Mouse (Mus musculus): ENCODE measurements around the gene Ezh1.

Gene Ezh1

DNA sequence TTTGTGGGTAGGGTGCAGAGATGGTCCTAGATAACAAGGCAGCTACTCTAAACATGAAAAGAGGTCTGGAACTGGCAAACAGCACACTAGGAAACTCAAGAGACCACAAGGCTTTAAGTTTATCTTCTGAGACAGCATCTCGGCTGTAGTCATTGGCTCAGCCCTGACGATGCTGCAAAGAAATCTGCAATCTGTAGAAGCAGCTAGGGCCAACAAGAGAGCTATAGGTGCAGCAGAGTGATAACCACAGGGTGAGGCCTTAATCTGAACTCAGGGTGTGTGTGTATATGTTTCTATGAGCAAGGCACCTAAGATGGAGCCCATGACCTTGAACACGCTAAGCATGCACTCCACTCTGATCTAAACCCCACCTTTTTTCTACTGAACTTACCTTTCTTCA, 26.7 kb downstream of the Ezh1 start:
- DNase-seq: no peak

DNA sequence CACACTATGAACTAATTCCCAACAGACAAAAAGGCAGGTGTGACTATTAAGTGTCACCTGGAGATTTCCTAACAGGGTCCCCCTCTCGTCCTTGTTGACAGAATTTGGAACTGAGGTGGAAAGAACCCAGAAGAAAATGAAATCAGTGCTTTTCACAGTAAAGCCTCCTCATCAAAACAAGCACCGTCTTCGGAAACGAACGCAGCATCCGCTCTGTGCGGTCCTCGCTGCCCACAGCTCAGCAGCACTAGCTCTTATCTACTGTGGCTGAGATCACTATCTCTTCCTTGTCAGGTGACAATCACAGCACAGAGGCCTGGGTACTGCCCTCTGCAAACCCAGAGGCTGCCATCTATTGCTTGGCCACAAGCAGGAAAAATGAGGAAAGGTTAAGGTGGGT, 30.1 kb downstream of the Ezh1 start:
- DNase-seq: no peak

DNA sequence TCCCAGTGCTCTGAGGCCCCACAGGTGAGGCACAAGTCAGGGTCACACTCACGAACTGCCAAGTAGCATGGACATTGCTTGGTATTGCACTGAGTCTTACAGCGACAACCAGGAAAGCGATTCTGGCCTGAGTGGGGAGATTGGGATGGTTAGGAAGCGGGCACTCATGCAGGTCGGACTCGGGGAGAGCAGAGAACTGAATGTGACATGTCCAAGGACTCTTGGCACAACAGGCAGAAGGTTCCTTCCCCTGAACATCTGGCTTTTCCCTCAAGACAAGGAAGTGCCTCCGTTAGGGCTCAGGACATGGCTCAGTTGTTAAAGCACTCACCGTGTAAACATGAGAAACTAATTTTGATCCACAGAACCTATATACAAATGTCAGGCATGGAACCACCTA, 30.7 kb downstream of the Ezh1 start:
- DNase-seq: peak in 1 of 2 experiments; percentile 7

DNA sequence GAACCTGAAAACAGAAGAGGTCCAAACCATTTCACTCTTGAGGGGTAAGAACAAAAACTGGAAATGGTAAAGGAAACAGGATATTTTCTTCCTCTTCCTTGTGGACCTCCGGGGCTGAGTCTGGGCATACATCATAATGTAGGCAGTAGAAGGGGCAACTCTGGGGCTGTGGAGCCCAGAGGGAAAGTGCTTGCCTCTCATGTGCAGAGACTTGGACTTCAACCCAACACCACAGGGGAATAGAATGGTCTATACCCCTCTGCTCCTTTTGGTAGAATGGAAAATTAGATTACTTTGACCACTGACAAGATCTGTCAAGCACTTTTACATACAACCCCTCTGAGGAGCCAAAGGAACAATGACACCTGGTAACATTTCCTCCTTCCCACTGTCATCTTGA, 31.2 kb downstream of the Ezh1 start:
- peak in 1 of 2 experiments; percentile 4 for DNase-seq

DNA sequence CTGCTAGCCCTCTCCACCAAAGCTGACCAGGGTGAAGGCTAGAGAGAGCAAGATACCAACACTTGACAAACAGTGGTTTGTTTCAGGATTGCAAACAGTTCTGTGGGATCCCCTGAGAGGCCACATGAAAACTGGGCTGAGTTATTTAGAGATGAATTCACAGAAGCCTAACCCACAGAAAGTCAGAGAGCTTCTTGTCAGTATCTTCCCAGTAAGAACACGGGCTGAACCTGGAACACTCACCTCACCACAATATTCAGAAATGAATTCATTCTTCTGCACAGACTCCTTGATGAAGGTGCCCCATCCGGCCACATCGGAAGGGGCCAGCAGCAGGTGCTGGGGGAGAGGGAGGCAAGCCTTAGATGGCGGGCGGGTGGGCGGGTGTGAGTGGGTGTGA, 31.6 kb downstream of the Ezh1 start:
- peak in 1 of 2 experiments; percentile 6 for DNase-seq

DNA sequence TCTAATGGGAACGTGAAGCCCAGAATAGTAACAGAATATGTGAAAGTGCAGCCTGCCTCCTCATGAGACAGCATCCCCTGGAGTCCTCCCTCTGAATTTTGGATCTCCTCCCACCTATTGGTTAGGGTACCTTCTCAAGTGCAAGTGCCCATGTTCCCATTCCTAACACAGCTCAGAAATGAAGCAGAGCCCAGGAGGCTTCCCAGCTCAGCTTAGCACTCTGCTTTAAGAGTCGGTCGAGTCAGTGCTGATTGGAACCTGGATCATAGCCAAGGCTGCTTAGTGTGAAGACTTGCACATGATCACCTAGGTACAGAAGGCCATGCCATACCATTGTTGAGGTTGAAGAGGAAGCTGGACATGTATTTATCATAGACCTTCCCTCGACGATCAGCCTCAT, 32.1 kb downstream of the Ezh1 start:
- DNase-seq: peak; percentile 36 to 55

DNA sequence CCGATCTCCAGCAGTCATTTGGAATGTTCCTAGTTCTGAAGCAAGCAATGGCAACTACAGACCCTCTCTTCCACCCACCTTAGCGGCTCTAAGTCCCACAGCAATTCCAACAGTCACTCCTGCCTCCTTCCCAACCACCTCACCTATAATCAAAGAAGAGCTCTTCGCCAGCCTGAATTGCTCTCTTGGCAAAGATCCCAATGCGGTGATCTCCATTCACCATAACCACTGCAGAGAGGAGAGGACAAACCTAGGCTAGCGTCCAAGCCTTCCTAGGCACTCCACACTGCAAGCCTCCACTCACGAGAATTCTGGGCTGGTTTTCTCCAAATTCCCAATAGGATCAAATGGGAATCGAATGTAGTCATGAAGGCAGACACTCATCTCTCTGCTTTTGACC, 33.2 kb downstream of the Ezh1 start:
- peak in 1 of 2 experiments; percentile 61 for DNase-seq

DNA sequence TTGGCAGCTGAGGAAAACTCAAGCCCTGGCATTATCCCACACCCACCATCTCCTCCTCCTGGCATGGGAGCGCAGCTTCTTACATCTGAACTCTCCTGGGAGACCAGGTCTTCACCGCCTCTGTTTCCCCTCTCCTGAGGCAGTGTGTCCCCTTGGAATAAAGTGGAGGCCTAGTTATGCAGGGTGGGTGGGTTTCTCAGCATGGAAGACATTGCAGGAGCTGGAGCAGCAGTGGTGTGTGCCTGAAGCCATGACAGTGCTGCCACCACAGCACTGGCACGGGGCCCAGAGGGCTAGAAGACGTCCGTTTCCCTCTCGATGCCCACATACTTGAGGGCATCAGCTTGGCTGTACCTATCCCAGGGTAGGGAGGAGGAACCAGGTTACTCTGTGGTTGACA, 33.6 kb downstream of the Ezh1 start:
- DNase-seq: peak in 1 of 2 experiments; percentile 73

DNA sequence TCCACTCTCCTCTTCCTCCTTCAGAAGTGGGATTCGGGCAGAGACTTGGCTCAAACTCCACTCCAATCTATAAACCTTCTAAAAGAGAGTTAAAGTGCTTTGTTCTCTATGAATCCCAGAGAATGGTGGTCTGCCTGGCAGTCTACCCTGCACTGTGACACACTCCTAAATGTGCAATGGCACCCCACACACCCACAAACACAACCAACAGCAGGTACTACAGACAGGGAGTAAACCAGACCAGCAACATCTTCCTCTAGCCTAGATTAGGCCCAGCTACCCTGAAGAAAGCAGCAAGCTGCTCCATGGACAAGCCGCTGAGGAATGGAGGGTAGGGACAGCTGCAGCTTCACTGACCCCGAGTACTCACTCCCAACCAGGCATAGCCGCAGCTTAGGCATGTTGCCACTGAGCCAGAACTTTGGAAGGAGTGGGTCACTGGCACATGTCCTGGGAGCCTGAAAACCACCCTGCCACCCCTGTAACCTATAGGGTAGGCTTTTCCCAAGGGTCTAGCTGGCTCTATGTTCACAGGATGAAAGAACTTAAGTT, 34.3 kb downstream of the Ezh1 start:
- DNase-seq: peak; percentile 53 to 59

DNA sequence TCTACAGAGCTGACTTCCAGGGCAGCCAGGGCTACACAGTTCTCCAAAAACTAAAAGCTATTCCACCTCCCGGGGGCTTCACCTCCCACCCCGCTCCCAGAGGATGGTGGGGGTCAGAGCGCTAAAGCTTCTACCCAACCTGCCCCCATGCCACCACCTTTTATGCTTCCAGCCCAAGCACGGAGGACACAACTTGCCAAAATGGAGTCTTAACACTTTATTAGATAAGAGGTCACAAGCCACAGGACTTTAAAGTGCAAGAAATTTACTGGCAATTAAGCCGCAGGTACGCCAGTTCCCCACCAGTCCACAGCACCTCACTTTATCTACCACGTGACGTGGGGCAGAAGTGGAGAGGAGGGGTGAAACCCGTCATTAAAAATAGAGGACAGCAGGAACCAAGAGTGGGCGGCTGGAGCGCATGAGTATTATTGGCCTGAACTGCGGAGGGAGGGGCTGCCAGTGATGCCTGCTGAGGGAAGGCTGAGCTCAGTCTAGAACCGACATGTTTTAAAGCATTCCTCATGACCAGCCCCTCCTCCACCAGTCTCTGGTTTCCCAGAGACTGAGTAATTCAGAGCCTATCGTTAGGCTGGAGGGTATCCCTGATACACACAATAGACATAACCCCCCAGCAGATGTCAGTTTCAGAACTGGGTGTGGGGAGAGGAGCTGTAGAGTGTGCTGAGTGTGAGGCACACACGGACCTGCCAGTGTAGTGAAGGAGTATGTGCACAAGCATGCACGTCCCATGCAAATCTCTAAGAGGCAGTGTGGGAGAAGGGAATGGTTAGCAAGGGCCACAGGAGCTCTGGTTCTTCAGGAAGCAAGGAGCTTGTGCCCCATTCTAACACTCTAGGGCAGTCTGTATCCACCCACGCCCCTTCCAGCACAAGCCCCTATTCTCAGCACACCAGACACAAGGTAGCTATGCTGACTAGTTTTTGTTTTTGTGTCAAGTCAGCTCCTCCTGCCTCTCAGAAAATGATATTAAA, 35.1 kb downstream of the Ezh1 start:
- DNase-seq: peak; percentile 65 to 69

DNA sequence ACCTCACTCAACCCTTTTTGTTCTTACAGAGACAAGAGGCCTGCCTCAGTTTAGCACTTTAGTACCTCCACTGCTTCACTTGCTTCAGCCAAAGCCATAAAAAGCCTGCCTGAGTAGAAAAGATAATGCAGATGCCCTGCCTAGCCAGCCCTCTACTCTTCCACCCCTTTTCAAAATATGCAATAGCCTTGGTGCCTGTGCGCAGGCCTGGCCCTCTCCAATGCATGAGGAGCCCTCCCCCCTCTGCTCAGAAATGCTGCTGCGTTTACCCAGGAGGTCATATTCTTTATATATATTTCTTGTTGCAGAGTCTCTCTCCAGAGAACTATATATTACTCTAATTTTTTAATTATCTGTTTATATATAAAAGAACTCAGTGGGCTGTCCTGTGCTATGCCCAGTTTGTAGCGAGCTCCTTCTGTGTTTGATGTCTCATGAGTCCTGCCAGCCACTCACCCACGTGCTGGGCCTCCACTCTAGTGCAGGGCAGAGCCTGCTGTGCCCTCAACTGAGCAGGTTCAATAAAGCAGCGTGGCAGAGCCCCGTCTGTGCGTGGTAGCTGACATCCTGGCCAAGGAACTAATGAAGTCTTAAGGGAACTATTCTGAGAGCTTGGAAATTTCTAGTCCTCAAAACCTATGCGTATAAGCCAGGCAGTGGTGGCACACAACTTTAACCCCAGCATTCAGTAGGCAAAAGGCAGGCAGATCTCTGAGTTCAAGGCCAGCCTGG, 35.9 kb downstream of the Ezh1 start:
- DNase-seq: peak; percentile 54 to 59

DNA sequence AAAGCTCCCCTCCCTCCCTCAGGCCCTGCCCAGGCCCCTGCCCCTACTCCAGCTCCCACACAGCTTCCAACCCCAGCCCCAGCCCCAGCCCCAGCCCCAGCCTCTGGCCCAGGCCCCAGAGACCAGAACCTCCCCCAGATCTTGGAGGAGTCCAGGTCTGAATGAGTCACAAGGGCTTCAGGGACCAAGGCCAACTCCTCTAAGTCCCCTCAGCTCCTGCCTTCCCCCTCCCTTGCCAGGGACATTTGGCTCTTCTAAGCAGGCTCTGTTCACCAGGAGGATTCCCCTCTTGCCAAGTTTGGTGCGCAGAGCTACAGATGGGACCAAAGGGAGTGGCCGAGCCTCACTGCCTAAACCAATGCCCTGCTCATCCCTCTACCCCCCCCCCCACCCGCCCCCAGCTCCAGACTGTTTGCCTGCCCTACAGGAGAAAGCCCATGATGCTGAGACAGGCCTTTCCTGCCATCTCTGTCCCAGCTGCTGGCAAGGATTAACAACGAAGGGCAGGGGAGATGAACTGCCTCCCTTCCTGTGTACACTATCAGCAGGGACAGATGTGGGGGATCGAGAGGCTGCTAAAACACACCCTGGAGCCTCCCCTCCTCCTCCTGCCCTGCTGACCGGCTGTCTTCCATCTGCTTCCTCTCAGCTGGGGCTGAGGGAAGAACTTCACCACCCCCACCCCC, 36.6 kb downstream of the Ezh1 start:
- peak; percentile 88 to 93 for DNase-seq

DNA sequence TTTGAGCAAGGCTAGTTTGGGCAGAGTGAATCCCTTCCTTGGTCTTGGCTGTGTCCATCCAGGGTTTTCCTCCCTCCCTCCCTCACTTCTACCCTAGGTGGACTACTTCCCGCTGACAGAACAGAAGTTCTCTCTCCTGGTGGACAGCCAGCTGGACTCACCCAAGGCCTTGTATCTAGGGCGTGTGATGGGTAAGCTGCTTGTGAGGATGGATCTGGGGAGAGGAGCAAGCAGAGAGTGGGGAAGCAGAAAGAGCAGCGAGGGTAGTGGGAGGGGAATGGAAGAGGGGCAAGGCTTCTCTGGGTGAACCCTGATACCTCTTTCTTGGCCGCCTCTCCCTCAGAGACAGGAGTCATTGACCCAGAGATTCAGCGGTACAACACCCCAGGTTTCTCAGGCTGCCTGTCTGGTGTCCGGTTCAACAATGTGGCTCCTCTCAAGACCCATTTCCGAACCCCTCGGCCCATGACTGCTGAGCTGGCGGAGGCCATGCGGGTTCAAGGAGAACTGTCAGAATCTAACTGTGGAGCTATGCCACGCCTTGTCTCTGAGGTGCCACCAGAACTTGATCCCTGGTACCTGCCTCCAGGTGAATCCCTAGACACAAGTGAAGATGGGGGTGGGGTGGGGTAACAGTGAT, 38.0 kb downstream of the Ezh1 start:
- DNase-seq: peak; percentile 89 to 92

DNA sequence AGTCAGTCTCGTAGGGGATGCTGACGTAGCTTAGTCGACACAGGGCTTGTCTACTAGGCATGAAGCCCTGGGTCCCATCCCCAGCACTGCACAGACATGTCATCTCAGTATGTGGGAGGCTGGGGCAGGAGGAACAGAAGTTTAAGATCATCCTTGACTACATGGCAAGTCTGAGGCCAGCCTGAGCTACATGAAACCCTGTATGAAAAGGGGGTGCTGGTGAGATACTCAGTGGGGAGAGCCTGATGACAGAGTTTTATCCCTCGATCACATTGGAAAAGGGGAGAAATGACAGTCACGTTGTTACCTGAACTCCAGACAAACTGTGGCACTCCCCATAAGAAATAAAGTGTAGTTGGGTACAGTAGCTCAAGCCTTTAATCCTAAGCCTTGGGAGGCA, 38.7 kb downstream of the Ezh1 start:
- DNase-seq: peak; percentile 39 to 49

DNA sequence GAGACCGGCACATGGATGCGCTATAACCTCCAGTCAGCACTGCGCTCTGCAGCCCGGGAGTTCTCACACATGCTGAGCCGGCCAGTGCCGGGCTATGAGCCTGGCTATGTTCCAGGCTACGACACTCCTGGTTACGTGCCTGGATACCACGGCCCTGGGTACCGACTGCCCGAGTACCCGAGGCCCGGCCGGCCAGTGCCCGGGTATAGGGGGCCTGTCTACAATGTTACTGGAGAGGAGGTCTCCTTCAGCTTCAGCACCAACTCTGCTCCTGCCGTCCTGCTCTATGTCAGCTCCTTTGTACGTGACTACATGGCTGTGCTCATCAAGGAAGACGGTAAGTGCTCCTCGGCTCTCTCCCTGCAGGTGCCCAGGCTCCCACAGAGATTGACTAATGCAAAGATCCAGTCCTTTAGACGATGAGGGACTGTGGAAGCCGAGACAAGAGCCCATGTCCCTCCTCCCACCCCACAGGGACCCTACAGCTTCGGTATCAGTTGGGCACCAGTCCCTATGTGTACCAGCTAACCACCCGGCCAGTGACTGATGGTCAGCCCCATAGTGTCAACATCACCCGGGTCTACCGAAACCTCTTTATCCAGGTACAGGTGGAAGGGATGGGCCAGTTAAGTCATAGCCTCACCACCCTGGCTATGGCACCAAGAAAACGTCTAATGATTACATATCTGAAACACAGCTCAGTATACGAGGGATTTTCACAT, 39.6 kb downstream of the Ezh1 start:
- DNase-seq: peak; percentile 71 to 77

DNA sequence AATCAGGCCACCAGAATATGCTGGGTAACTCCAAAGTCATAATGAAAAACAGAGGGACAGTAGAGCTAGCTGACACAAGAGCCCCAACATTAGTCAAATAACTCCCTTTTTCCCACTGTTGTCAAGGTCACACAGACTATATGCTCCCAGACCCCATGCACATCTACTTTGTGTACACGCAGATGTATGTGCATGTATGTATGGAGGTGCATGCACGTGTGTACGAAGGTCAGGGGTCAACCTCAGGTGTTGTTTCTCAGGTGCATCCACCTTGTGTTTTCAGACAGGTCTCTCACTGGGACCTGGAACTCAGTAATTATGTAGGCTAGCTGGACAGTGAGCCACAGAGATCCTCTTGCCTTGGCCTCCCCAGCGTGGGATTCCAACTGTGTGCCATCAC, 40.8 kb downstream of the Ezh1 start:
- peak in 1 of 2 experiments; percentile 23 for DNase-seq

DNA sequence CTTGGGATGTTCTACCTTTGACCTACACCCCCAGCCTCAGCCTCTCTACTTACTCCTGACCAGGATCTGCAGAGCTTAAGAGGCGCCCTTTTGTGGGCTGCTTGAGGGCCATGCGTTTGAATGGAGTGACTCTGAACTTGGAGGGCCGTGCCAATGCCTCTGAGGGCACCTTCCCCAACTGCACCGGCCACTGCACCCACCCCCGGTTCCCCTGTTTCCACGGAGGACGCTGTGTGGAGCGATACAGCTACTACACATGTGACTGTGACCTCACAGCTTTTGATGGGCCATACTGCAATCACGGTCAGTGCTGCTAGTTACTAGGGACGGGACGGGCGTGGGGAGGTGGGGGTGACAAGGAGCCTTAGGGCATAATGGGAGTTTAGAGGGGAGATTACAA, 41.3 kb downstream of the Ezh1 start:
- DNase-seq: peak in 1 of 2 experiments; percentile 39

DNA sequence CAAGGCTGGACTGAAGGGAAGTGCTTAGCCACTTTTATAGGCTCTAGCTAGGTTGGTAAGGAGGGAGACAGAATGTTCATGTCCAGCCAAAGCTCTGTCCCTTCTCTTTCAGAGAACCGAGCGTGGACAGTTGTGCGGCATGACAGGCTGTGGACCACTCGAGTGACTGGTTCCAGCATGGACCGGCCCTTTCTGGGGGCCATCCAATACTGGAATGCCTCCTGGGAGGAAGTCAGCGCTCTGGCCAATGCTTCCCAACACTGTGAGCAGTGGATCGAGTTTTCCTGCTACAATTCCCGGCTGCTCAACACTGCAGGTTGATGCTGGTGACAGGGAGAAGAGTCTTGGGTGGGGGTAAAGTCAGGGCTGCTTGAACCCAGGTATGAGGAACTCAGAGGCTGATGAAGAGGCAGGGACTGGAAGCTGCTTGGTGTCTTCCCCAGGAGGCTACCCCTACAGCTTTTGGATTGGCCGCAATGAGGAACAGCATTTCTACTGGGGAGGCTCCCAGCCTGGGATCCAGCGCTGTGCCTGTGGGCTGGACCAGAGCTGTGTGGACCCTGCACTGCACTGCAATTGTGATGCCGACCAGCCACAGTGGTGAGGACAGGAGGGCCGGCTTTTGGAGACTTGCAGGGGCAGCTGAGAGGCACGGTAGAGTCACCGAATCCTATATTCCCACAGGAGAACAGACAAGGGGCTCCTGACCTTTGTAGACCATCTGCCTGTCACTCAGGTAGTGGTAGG, 43.3 kb downstream of the Ezh1 start:
- DNase-seq: peak; percentile 55 to 63

DNA sequence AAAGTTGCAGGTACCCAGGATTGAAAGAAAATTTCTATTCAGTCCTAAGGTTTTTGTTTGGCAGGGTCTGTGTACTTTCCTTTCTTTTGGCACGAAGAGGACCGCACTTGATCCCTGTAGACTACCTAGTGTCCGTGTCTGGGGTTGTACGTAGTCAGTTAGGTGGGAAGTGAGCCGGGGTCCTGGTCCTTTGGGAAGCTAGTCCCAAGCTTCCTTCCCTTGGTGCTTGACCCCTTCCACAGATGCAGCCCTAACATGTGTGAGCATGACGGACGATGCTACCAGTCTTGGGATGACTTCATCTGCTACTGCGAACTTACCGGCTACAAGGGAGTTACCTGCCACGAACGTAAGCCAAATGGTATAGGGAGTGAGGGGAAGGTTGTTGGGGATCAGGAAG, 44.3 kb downstream of the Ezh1 start:
- DNase-seq: peak in 1 of 2 experiments; percentile 16

DNA sequence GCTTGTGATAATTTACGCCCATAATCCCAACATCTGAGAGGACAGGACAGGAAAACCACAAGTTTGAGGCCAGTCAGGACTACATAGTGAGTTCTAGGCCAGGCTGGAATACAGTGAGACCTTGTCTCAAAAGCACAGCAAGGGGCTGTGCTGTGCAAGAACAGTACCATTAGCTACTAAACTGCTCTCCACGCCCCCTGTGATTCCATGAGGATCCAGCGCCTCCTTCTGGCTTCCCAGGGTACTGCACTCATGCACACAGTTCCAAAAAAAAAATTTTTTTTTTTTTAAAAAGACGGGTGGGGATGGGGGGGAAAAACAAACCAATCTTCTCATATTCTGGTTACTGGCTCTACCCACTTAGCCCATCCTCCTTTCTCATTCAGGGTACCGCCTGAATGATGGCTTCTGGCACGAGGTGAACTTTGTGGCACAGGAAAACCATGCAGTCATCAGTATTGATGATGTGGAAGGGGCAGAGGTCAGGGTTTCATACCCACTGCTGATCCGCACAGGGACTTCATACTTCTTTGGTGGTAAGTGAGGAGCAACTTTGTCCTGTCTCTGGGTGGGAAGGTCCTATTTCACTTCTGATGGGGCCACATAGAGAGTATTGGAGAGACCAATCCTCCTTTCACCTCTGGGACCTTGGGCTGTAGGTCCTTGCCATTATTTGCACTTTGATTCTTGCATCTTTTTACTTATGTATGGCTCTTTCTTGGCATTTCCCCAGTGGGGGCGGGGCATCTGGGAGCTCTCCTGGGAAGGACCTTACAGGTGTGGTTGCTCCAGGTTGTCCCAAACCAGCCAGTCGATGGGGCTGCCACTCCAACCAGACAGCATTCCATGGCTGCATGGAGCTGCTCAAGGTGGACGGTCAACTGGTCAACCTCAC, 45.2 kb downstream of the Ezh1 start:
- DNase-seq: peak; percentile 79 to 89
